Mouse (Mus musculus): ENCODE measurements around the gene Irf3.
"Not testable (repeated sequence)": the region's sequence is repeated elsewhere in the genome, so short reads cannot be mapped to it uniquely, and the experiment has no call there.

The Irf3 gene

DNA sequence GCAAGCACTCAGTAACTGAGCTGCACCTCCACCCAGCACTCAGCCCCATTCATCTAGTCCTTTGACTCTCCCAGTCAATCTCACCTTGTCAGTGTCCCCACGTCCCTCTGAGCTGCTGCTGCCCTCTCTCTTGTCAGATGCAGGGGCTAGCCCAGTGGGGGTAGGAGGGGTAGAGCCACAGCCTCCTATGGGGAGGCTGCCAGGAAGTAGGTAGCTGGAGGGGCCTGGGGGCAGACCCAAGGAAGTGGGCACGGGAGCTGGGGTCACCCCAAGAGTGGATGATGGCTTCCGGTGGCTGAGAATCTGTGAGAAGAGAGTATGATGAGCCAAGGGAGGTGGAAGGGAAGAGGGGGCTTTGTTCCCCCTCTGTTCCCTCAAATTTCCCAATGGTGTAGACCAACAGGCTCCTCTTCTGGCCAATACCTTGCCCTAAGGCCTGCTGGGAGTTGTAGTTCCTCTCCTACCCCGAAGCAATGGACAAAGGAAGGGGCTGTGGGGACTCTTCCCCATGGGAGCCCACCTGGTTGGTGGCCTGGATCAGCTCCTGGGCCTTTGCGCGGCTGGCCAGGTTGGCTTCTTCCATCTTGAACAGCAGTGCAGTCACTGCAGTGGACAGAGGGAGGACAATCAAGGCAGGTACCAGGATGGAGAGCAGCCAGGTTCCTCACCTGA is 8.0 kb downstream of the Irf3 start:
- DNase-seq (ENCODE audit: extremely low read depth, insufficient read length, low spot score) = no peak

DNA sequence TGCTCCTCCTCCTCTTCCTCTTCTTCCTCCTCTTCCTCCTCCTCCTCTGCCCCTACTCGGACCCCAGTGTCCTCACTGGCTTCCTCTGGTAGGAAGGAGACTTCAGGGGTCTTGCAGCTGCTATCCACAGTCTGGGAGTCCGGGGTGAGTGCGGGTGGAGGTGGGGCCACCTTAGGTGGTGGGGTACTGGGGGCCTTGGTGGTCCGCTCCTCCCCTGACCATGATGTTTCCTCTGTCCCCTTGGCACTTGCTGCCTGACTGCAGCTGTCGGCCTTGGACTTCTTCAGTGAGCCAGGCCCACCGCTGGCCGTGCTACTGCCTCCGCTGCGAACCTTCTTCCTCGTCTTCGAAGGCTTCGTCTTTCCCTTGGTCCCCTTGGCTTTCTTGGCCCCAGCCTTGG is 9.1 kb downstream of the Irf3 start:
- no peak for DNase-seq (ENCODE audit: extremely low read depth, insufficient read length, low spot score)

DNA sequence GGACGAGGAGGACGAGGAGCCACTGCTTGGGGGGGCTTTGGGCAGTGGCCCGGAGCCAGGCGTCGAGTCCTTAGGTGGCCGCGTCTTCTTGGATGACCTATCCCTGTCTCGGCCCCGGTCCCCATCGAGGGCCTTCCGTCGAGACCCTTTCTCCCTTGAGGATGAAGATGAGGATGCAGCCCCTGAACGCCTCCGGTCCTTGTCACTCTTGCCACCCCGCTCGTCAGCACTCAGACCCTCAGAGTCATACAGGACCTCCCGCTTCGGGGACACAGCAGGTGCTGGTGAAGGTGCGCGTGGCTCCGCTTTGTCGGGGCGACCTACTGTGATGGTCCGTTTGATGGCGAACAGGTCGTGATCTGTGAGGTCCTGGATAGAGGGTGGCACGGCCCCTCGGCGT is 9.7 kb downstream of the Irf3 start:
- no peak for DNase-seq (ENCODE audit: extremely low read depth, insufficient read length, low spot score)

DNA sequence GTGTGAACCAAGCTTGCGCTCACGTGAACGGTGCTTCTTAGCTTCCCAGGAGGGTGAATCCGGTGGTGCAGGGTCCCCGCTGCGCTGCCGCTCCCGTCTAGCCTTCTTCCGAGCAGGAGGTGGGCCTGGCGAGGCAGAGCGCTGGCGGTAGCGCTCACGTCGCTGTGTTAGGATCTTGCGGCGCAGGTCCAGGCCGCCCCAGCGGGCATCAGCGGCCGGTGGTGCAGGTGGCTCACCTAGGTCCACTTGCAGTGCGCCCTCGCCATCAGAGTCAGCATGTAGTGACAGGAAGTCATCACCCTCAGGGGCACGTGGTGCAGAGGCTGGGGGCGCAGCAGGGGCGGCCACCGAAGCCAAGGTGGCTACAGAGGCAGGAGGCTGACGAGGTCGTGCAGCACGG is 10.4 kb downstream of the Irf3 start:
- DNase-seq (ENCODE audit: extremely low read depth, insufficient read length, low spot score) = no peak

DNA sequence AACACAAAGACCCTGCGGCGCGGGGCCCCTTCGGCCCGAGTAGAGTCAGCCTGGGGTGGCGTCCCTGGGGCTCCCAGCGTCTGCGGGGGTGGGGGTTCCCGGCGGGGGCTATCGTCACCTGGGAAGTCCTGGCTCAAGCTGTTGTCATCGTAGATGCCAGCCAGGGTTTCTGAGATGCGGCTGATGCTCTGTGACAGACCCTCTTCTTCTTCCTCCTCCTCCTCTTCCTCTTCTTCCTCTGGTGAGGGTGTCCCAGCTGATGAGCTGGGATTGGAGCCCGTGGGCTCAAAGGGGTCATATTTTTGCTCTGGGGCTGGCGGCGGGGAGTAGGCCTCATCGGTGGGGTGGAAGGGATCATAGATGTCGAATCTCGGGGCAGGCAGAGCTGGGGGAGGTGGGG is 11.0 kb downstream of the Irf3 start:
- DNase-seq (ENCODE audit: extremely low read depth, insufficient read length, low spot score) = no peak

DNA sequence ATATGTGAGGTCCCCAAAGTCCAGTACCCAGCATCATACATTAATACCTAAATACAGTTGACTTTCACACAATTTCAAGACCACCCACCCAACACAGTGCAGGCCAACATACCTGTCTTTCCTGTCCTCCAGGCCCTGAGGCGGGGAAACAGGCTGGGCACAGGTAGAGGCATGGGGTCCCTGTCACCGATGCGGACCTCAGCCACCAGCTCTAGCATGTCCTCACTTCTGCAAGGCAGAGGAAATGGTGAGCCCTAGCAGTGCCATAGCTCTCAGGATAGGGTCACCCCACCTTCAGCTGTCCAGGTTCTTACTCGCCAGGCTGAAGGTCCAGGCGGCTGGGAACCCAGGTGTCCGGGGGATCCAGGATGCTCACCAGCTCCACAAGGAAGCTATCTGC is 14.6 kb downstream of the Irf3 start:
- no peak for DNase-seq (ENCODE audit: extremely low read depth, insufficient read length, low spot score)

DNA sequence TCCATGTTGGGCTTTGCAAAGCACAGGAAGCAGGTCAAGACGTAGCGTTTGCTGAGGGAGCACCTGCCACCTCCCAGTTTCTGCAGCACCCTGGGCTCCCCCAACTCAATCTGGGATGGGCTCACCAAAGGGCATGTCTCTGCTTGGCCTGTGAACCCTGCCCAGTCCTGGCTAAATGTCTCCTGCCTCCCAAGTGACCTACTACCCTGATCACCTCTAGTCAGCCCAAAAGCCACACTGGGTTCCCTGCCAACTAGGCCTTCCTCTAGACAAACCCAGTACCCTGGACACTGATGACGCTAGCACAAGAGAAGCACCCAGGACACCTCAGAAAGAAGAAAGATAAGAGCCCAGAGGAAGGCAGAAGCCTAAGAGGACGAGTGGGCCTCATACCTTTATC is 15.4 kb downstream of the Irf3 start:
- no peak for DNase-seq (ENCODE audit: extremely low read depth, insufficient read length, low spot score)

DNA sequence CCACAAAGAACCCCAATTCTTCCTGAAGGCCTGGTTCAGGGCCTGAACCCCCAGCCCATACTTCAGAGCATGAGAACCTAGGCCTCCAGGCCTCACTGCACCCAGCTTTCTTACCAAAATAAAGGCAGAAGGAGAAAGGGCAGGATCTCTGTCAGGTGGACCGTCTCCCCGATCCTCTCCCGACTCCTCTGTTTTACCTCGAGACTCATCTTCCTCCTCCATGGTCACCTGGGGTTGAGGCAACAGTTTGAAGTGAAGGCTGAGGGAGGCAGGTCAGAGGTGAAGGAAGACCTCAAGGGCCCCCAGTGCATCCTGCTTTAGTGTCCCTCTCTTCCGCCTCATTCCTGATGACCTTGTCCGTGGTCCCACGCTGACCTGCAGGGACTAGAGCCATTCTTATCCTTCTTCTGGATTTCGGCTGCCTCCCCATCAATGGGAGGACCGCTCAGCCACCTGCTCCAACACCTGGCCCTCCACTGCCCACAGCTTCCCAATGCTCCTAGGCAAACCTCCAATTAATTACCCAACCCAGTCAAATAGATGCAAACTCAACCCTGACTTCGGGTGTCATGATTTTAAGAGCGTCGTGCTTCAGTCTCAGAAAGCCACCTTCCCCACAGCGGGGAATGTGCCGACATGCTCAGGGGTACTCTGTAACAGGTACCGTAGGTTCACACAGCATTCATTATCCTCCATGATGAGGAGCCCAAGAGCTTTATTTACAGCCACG is 16.1 kb downstream of the Irf3 start:
- DNase-seq (ENCODE audit: extremely low read depth, insufficient read length, low spot score) = no peak

DNA sequence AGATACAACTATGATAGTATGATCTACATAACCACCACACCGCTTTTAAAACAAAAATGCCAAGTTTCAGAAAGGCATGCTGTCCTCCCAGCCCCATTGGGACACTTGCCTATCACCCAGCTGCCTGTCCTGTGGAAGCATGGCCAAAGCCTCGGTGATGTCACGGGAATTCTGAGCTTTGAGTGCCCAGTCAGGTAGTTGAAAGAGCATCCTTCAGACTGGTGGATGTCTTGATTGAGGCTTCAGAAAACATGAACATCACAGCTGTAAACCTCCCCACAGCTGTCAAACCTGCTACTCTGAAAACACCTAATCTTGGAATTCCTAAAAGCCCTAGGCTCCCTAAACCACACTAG is 16.6 kb downstream of the Irf3 start:
- no peak for DNase-seq (ENCODE audit: extremely low read depth, insufficient read length, low spot score)

DNA sequence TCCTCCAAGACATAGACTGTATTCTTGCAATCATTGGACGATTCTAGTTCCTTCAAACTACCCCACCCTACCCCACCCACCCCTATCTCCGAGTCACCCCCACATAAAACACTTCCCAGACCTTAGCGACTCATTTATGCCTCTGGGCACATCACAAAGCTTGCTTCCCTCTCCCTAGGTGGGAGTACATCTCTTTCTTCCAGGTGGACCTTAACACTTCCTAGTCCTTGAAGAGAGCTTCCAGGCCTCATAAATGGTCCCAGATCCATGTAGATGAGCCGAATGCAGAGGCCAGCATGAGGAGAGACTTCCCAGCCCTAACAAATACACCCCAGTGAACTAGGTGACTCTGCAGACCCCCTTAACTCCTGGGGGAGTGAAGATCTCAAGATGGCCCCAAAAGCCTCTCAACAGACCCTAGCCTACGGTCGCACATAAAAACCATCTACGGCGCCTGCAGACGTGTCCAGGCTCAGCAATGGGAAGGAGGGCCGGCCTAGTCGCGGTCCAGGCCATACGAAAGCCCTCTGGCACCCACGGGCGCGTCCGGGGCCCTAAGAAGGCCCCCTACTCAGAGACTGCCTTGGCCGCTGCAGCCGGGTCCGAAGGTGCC is 18.0 kb downstream of the Irf3 start:
- no peak for DNase-seq (ENCODE audit: extremely low read depth, insufficient read length, low spot score)

DNA sequence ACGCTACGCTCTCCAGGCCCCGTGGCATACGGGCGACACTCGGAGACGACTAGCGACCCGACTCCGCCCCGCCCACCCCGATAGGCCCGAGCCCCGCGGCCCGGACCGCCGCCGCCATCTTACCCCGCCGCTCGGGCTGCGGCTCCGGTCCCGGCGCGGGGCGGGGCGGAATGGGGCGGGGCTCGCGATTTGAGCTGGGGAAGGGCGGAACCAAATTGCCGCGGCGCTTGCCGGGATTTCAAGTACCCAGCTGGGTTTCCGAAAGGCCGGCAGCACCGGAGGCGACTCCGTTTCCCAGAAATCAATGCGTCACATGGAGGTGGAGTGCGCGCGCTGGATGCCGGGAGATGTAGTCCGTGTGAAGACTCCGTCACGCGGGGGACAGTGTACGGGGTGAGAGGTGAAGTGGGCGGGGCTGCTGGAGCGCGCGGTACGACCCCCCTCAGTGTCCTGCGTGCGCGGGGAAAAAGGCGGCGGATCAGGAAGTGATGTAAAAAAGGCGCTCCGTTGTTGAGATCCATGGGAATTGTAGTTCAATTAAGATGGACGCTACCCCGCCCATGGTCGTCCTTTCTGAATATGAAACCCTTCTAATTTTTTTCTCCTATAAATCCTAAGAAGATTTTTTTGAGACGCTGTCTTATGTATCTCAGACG is 18.6 kb downstream of the Irf3 start, which contains the start of gene Scaf1:
TSS of gene Scaf1 (minus strand) at position 407 of the 656 bp plus-strand sequence.
- peak; percentile 99 for DNase-seq (ENCODE audit: extremely low read depth, insufficient read length, low spot score)

DNA sequence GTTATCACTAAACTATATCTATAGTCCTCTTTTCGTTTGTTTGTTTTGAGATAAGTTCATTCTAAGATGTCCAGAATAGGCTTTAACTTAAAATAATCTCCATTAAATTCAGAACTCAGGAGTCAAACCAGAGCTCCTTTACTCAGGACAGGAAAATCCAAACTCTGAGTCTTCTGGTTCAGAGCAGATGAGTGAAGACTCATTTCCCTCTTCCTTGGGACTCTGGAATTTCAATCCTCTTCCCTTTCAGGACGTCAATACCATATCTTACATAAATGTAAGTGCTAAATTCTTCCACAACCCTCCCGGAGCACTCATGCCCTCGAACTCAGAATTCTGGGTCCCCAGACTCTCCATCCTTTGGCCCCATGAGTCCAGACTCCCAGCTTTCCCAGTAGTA is 19.3 kb downstream of the Irf3 start:
- DNase-seq (ENCODE audit: extremely low read depth, insufficient read length, low spot score) = no peak

DNA sequence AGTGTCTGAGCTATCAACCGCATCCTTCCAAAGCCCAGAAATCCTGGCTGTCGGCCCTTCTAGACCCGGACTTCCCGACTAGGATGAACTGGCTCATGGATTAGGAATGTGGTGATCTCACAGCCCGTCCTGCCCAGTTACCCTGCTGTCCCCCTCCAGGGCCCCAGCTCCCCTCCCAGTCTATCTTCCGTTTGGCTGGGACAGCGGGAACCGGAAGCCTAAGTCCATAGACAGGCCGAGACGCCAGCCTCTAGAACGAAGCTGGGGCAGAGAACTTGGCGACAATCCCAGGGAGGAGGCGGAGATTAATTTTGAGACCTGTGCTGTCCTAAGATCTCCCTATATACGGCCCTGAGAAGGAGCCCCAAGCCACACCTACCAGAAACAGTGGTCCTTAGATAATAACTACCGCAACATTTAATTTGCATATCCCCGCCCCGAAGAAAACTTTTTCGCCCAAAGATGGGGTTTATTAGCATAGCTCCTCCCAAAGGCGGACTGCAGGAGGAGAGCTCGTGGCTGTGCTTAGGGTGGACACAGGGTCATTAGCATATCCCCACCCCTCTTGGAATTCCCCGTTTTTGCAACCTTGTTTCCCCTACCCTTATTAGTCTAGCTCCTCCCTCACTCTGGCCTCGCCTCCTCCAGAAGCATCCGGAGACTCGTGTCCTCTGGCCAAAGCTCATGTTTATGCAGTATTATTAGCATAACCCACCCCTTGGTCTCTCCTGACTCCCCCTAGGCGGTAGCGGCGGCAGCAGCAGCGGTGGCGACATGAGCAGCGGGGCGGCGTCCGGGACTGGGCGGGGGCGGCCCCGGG is 20.0 kb downstream of the Irf3 start, which contains the start of gene Rras:
TSS of gene Rras (plus strand) at position 720 of the 820 bp plus-strand sequence.
- peak; percentile 95 for DNase-seq (ENCODE audit: extremely low read depth, insufficient read length, low spot score)

DNA sequence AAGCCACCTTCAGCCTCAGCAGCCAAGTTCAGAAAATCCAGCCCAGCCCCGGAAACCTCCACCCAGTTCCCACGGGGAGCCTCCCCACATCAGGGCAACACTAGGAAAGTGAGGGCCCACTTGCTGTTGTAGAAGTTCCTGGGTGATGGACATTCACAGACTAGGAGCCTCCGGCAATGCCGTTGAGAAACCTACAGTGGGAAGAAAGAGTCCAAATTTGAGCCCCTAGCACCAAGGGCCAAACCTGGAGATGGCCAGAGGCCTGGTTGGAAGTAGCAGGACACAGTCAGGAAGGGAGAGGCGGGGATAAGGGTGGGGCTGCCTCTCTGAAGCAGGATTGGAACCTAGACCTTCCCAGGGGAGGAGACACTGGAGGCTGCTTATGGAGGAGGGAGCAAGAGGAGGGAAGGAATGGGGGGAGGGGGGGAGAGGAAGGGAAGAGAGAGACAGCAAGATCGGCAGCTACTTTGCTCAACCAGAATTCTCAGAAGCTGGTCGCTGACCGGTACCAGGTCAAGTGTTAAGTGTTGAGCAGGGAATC is 21.7 kb downstream of the Irf3 start:
- DNase-seq (ENCODE audit: extremely low read depth, insufficient read length, low spot score) = peak; percentile 84

DNA sequence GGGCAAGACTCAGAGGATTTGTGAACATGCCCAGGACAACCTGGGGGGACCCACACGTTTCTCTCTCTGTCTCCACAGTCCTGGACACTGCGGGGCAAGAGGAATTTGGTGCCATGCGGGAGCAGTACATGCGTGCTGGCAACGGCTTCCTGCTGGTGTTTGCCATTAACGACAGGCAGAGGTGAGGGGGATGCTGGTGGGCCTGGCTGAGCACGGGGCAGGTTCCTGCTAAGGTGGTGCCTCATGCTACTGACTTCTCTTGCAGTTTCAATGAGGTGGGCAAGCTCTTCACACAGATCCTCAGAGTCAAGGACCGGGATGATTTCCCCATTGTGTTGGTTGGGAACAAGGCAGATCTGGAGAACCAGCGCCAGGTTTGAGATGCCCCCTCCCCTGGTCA is 22.8 kb downstream of the Irf3 start:
- DNase-seq (ENCODE audit: extremely low read depth, insufficient read length, low spot score) = no peak

DNA sequence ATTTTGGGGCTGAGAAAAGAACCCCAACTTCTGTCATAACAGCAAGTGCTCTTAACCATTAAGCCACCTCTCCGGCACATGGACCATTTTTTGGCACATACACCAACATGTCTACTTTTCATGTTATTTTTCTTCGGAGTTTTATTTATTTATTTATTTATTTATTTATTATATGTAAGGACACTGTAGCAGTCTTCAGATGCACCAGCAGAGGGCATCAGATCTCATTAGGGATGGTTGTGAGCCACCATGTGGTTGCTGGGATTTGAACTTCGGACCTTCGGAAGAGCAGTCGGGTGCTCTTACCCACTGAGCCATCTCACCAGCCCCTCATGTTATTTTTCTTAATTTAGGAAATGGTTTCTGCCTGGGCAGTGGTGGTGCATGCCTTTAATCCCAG is 26.3 kb downstream of the Irf3 start:
- not testable (repeated sequence) for DNase-seq (ENCODE audit: extremely low read depth, insufficient read length, low spot score)

DNA sequence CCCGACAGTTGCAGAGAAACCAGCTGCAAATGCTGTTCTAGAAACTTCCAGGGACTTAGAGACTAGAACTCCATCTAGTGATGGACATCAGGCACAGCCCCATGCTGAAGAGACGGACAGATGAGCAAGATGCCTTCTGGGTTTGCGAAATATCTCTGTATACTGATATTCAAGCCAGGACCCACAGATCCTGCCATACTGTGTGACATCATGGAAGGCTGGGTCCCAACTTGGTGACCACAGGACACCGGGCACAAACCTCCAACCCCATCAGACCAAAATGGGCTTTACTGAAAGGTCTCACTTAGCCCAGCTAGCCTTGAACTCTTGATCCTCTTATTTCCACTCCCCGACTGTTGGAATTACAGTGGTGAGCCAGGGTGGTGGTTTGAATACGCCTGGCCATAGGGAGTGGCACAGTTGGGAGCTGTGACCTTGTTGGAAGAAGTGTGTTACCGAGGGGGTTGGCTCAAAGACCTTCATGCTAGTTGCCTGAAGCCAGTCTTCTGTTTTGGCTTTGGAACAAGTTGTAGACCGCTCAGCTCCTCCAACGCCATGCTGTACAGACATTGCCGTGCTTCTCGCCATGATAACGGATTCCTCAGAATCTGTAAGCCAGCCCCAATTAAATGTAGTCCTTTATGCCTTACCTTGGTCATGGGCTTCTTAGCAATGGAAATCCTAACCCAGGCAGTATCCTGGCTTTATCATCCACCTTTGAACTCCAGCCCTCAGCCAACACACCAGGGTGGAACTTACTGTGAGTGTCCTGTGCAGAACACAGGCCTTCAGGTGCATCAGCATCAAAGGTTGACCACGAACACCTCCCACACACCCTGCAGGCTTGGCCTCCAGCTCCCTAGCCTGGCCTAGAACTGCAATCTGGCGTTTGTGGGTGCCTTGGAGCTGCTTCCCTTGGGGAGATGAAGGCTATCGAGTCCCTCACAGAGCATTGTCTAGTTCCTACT is 27.1 kb downstream of the Irf3 start:
- no peak for DNase-seq (ENCODE audit: extremely low read depth, insufficient read length, low spot score)

DNA sequence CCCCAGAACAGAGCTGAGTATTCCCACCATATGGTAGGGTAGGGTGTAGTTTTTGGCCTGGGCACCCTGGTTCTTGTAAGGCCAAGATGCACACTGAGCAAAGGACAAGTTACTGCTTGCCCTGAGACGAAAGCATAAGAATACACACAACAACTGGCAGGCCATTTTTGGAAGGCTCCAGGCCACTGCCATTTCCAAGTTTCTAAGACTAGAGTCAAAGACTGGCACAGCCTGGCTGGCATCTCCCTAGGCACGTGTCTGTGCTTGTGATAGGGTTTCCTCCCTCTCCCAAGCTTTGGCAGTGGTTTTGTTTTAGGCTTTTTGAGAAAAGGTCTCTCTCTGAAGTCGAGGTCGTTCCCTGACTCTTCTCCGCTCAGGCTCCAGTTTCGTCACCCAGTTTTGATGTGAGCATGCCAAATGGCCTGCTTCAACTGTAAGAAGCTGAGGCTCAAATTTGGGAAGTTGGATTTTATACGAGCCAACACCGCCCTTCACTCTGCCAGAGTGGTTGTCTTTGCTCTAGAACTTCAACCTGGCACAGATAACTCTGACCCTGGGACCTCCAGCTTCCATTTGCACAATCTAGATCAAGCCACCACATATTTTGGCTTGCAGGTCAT is 28.3 kb downstream of the Irf3 start:
- DNase-seq (ENCODE audit: extremely low read depth, insufficient read length, low spot score) = no peak

DNA sequence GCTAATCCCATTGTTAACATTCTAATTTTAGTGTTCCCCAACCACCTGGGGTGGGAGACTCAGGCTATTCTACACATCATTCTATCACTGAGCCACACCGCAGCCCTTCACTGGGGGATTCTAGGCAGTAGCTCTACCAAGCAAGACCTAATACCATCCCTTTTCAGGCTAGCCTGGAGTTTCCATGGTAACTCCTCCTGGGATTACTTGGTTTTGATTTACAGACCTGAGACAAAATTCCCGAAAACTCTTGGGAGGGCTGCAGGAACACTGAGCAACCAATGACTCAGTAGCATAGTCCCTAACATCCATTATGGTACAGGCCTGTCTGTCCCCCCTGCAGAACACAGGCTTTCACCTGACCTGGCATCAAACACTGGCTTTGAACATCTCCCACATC is 28.8 kb downstream of the Irf3 start:
- no peak for DNase-seq (ENCODE audit: extremely low read depth, insufficient read length, low spot score)

Data from 3134 (cell line).